Mouse (Mus musculus) hindbrain, embryonic 13.5 days (tissue): ENCODE results near the gene Sp140. TPM values are rescaled to one million over a fixed set of nuclear protein-coding genes. Genes with fewer than 3 reads are reported as not detected.
A peak's percentile ranks its signal among the peaks of the same experiment; 100 is the strongest.
"Not testable (repeated sequence)": the region's sequence is repeated elsewhere in the genome, so short reads cannot be mapped to it uniquely, and the experiment has no call there.

Experiments
- ATAC-seq: fragments of 200-750 bp; cut with Nextera tagmentation; 2 replicates; pipeline ENCODE4 v1.8.0; 2017; ENCODE audit warnings: moderate TSS enrichment; ENCODE audit not compliant: low FRiP score
- H3K27ac ChIP-seq: fragments of 300-500 bp; sonication (generic); 2 replicates; pipeline ENCODE4 v1.5.1; 2015; ENCODE audit warnings: inconsistent platforms, mild to moderate bottlenecking, moderate library complexity
- H3K27me3 ChIP-seq: fragments of 300-500 bp; sonication (generic); 2 replicates; pipeline ENCODE4 v1.6.1; 2015; ENCODE audit warnings: mild to moderate bottlenecking, inconsistent platforms
- H3K36me3 ChIP-seq: fragments of 300-500 bp; sonication (generic); 2 replicates; pipeline ENCODE4 v1.6.1; 2015; ENCODE audit warnings: mild to moderate bottlenecking, inconsistent platforms
- H3K4me1 ChIP-seq: fragments of 300-500 bp; sonication (generic); replicated peaks from 2 replicates; pipeline ENCODE4 v1.6.1; 2015; ENCODE audit warnings: inconsistent platforms
- H3K4me2 ChIP-seq: fragments of 300-500 bp; sonication (generic); 2 replicates; pipeline ENCODE4 v1.6.1; 2015; ENCODE audit warnings: inconsistent platforms, mild to moderate bottlenecking, moderate library complexity
- H3K4me3 ChIP-seq: fragments of 300-500 bp; sonication (generic); 2 replicates; pipeline ENCODE4 v1.5.1; 2015; ENCODE audit warnings: mild to moderate bottlenecking, inconsistent platforms
- H3K9ac ChIP-seq: fragments of 300-500 bp; sonication (generic); 2 replicates; pipeline ENCODE4 v1.6.1; 2015; ENCODE audit warnings: mild to moderate bottlenecking, inconsistent platforms
- H3K9me3 ChIP-seq: fragments of 300-500 bp; sonication (generic); 2 replicates; pipeline ENCODE4 v1.6.1; 2016; ENCODE audit warnings: inconsistent platforms
- WGBS: fragments of 180-500 bp; shearing (Covaris S2); methylation state at CpG from one replicate; pipeline ENCODE4 v1.1.7; 2015; 5-methylcytosine and 5-hydroxymethylcytosine counted together
- polyA plus RNA-seq: library from polyadenylated mRNA; unstranded; fragments of >200 nt; fragmentation: Nextera tagmentation; extraction: Ambion mirVana; gene quantifications from 2 replicates; pipeline ENCODE4 v1.2.1, GENCODE M21; 2015

Gene Sp140
- 0.27 and 0.49 TPM in 2 replicates for polyA plus RNA-seq

DNA sequence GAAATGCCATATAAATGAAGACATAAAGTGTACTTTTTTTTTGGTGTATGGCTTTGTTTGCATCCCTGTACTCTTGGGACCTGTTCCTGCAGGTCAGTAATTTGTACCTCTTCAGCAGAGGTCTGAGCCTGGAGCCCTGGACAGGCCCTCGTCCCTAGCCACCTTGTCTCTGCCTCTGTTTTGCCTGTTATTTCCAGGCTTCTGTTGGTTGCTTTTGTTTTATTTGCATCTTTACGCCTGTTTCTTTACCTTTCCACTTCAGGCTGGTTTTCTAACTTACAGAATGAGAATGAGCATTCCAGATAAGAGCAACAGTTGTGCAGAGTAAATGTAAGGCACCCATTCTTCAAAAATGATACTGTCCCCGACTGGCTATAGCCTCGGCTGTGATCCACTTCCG is at the start of gene Sp140:
Gene Sp140, plus strand, starts transcription at position 301 of the 400 bp plus-strand sequence.
- H3K4me1 ChIP-seq, H3K27ac ChIP-seq, H3K4me2 ChIP-seq, H3K36me3 ChIP-seq, H3K9me3 ChIP-seq, H3K4me3 ChIP-seq, H3K27me3 ChIP-seq, H3K9ac ChIP-seq, ATAC-seq: not testable (repeated sequence)
- WGBS = 80% methylated on average over 1 of the region's 5 CpGs

DNA sequence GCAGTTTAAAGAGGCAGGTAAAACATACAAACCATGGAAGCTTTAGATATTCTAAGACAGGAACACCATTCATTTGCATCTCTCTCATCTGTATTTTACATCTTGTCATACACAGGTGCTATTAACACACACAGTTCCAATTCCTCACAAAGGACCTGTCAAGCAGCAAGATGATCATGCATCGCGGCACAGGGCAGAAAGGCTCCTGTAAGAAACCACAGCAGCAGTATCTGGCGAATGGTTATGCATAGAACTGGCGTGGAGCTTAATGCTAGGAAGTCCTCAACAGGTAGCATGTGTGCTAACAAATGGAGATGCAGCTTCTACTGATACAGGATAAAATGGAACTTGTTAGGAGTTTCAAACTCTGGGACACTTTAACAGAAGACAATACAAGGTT is 44.9 kb upstream of the Sp140 start:
- not testable (repeated sequence) for H3K4me3 ChIP-seq, H3K36me3 ChIP-seq, H3K27me3 ChIP-seq, H3K9ac ChIP-seq, H3K4me1 ChIP-seq, H3K9me3 ChIP-seq, H3K4me2 ChIP-seq, H3K27ac ChIP-seq, ATAC-seq
- WGBS = 83% methylated on average over 4 of the region's 4 CpGs

DNA sequence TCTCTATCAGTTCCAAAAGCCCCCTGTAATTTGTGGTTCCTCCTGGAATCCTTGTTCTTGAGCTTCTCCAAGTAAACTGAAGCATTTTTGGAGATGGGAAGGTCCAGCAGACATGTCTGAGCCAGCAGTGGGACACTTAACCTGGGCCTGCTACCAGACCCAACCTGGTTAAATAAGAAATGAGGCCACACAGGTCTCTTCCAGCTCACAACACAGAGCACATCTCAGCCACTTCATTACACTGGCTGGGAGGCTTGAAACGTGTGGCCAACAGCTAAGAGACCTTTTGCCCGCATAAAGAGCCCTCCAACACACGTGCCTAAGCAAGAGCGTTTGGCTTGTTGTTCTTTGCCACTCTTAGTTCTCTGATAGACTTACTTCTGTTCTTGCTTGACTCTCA is 26.6 kb upstream of the Sp140 start:
- not testable (repeated sequence) for H3K27ac ChIP-seq, H3K4me2 ChIP-seq, H3K4me1 ChIP-seq, H3K9ac ChIP-seq, H3K9me3 ChIP-seq, H3K36me3 ChIP-seq, H3K27me3 ChIP-seq, H3K4me3 ChIP-seq, ATAC-seq
- WGBS = 71% methylated on average over 4 of the region's 4 CpGs

- H3K9ac ChIP-seq, H3K36me3 ChIP-seq, H3K4me3 ChIP-seq, H3K27ac ChIP-seq, H3K27me3 ChIP-seq, H3K4me1 ChIP-seq, H3K4me2 ChIP-seq, H3K9me3 ChIP-seq, ATAC-seq: not testable (repeated sequence)
- WGBS = 94% methylated on average over 1 of the region's 3 CpGs
These were observed 24.8 kb upstream of the Sp140 start, which contains the start of gene G530012D18Rik for GRCm38 (mm10) chr1:85575376-85575775. TSS of gene G530012D18Rik (plus strand) at chr1:85575676.

- not testable (repeated sequence) for H3K27me3 ChIP-seq, H3K4me2 ChIP-seq, ATAC-seq, H3K27ac ChIP-seq, H3K36me3 ChIP-seq, H3K9ac ChIP-seq, H3K9me3 ChIP-seq, H3K4me1 ChIP-seq, H3K4me3 ChIP-seq
- whole genome bisulfite sequencing = 69% methylated on average over 3 of the region's 3 CpGs
These were observed 21.7 kb upstream of the Sp140 start for GRCm38 (mm10) chr1:85578372-85579010.

GRCm38 (mm10) chr1:85579199-85580147 is 20.7 kb upstream of the Sp140 start:
- H3K36me3 ChIP-seq, H3K9me3 ChIP-seq, H3K4me3 ChIP-seq, H3K4me2 ChIP-seq, H3K9ac ChIP-seq, H3K27ac ChIP-seq, H3K4me1 ChIP-seq, H3K27me3 ChIP-seq, ATAC-seq: not testable (repeated sequence)
- 79% methylated on average over 6 of the region's 7 CpGs for WGBS

GRCm38 (mm10) chr1:85580148-85580534 is 20.0 kb upstream of the Sp140 start:
- not testable (repeated sequence) for H3K9me3 ChIP-seq, H3K36me3 ChIP-seq, H3K9ac ChIP-seq, H3K4me3 ChIP-seq, H3K27ac ChIP-seq, H3K4me2 ChIP-seq, H3K27me3 ChIP-seq, H3K4me1 ChIP-seq
- peak; percentile 68 for ATAC-seq
- 83% methylated on average over 3 of the region's 4 CpGs for WGBS

GRCm38 (mm10) chr1:85580578-85580977 is 19.6 kb upstream of the Sp140 start:
- H3K27ac ChIP-seq, H3K36me3 ChIP-seq, H3K4me1 ChIP-seq, H3K4me2 ChIP-seq, H3K9me3 ChIP-seq, H3K27me3 ChIP-seq, H3K4me3 ChIP-seq, H3K9ac ChIP-seq: not testable (repeated sequence)
- 67% methylated on average over 3 of the region's 3 CpGs for WGBS
- ATAC-seq = peak; percentile 49; the same call in 1 of the 2 replicates

- not testable (repeated sequence) for H3K27ac ChIP-seq, H3K4me1 ChIP-seq, H3K27me3 ChIP-seq, ATAC-seq, H3K4me2 ChIP-seq, H3K4me3 ChIP-seq, H3K9ac ChIP-seq, H3K9me3 ChIP-seq, H3K36me3 ChIP-seq
- 36% methylated on average over 5 of the region's 5 CpGs for WGBS
These were observed 18.7 kb upstream of the Sp140 start for GRCm38 (mm10) chr1:85581518-85581917.

DNA sequence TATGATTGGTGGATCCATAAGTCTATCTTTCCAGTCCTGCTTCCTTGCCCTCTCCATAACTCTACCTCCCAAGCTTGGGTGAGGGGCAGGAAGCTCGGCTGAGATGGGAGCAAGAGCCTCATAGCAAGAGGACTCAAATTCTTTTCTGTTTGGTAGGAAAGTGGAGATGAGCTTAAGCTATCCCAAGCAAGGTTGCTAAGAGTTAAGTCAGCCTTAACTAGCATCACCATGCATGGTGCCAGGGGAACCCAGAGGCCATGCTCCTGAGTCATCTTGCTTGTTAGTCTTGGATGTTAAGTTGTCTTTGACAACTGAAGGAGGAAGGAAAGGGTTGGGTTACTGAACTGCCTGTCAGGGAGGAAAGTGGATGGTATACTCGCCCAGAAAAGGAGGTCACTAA is 11.5 kb upstream of the Sp140 start:
- not testable (repeated sequence) for H3K27ac ChIP-seq, H3K4me3 ChIP-seq, H3K36me3 ChIP-seq, H3K4me2 ChIP-seq, H3K27me3 ChIP-seq, ATAC-seq, H3K9ac ChIP-seq, H3K4me1 ChIP-seq, H3K9me3 ChIP-seq
- WGBS = 68% methylated on average over 1 of the region's 2 CpGs

GRCm38 (mm10) chr1:85592526-85592925 is 7.7 kb upstream of the Sp140 start:
- not testable (repeated sequence) for H3K27me3 ChIP-seq, H3K4me2 ChIP-seq, H3K36me3 ChIP-seq, H3K9me3 ChIP-seq, H3K9ac ChIP-seq, H3K4me3 ChIP-seq, ATAC-seq, H3K4me1 ChIP-seq, H3K27ac ChIP-seq
- 89% methylated on average over 8 of the region's 8 CpGs for WGBS

DNA sequence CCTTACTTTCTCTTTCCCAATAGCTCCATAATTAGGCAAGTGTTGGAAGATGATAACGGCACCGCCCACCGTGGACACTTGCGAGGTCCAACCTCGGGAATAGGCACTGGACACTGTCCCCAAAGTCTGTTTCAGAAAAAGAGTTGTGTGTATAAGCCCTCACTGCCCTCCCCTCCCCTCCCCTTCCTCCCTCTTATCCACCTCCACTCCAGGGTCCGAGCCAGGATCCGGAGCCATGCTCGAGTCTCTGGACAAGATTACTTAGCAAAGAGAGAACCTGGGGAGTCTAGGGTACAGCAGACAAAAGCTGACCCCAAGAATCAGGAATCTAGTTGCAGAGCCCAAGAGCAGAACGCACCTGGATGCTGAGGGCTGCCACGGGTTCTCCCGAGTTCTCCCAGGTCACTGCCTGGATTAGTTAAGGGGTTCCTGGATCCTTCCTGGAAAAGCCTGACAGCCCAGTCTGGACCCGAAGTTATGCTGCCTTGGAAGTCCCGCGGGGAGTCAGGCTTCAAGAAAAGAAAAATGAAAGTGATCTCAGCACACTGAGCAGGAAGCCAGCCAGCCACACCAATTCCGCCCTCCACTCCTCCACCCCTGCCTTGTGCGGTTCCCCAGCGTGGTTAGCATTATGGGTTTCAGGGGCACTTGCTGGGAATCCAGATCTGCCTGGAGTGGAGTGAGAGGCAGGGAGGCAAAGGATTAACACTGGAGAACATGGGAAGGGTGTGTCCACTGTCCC is 1.7 kb upstream of the Sp140 start, which contains the start of gene Sp110:
Gene Sp110, minus strand, starts transcription at position 547 of the 742 bp plus-strand sequence.
- 73% methylated on average over 17 of the region's 17 CpGs for WGBS
- ATAC-seq, H3K9me3 ChIP-seq: not testable (repeated sequence)

More for the DNA sequence above, 1.7 kb upstream of the Sp140 start, which contains the start of gene Sp110:
- not testable (repeated sequence) for H3K27ac ChIP-seq, H3K4me1 ChIP-seq, H3K36me3 ChIP-seq, H3K27me3 ChIP-seq, H3K4me3 ChIP-seq, H3K4me2 ChIP-seq, H3K9ac ChIP-seq
